Mouse (Mus musculus): ENCODE data around the gene Cd300lb.
"Not testable (repeated sequence)": the region's sequence is repeated elsewhere in the genome, so short reads cannot be mapped to it uniquely, and the experiment has no call there.

Cd300lb gene

GRCm38 (mm10) chr11:114934144-114934543 lies at the start of gene Cd300lb:
Gene Cd300lb, minus strand, starts transcription at chr11:114934386.
- in situ Hi-C loops (cut with MboI, MseI) = no loop called here

- in situ Hi-C loops (cut with MboI, MseI) = no loop called here
Measured at GRCm38 (mm10) chr11:114981866-114982265, 47.7 kb upstream of the Cd300lb start.

- in situ Hi-C loops (cut with MboI, MseI) = no loop called here
Measured at GRCm38 (mm10) chr11:114972726-114973125, 38.5 kb upstream of the Cd300lb start.

GRCm38 (mm10) chr11:114968752-114969207 lies 34.6 kb upstream of the Cd300lb start, which contains the start of gene Cd300c:
Gene Cd300c, minus strand, starts transcription at chr11:114969157.
- in situ Hi-C loops (cut with MboI, MseI) = no loop called here

- in situ Hi-C loops (cut with MboI, MseI) = no loop called here
Measured at GRCm38 (mm10) chr11:114965182-114965828, 31.1 kb upstream of the Cd300lb start.

- in situ Hi-C loops (cut with MboI, MseI) = no loop called here
Measured at GRCm38 (mm10) chr11:114960369-114960768, 26.2 kb upstream of the Cd300lb start.

- in situ Hi-C loops (cut with MboI, MseI) = no loop called here
Measured at GRCm38 (mm10) chr11:114933591-114933990, 595 bp downstream of the Cd300lb start.

- in situ Hi-C loops (cut with MboI, MseI) = no loop called here
Measured at GRCm38 (mm10) chr11:114931041-114931440, 3.1 kb downstream of the Cd300lb start.

- in situ Hi-C loops (cut with MboI, MseI) = no loop called here
Measured at GRCm38 (mm10) chr11:114929581-114929980, 4.6 kb downstream of the Cd300lb start.

GRCm38 (mm10) chr11:114923961-114924360 lies 10.2 kb downstream of the Cd300lb start:
- in situ Hi-C loops (cut with MboI, MseI) = no loop called here

GRCm38 (mm10) chr11:114922439-114922838 lies 11.7 kb downstream of the Cd300lb start:
- in situ Hi-C loops (cut with MboI, MseI) = no loop called here

- in situ Hi-C loops (cut with MboI, MseI) = no loop called here
Measured at GRCm38 (mm10) chr11:114917120-114917519, 17.1 kb downstream of the Cd300lb start.

GRCm38 (mm10) chr11:114914978-114915377 lies 19.2 kb downstream of the Cd300lb start:
- in situ Hi-C loops (cut with MboI, MseI) = loop anchor here (5.0 kb wide), 1 partner anchor 103 kb away; no protein-coding TSS in a partner anchor

- in situ Hi-C loops (cut with MboI, MseI) = loop anchor here (5.0 kb wide), 1 partner anchor 101 kb away; no protein-coding TSS in a partner anchor
Measured at GRCm38 (mm10) chr11:114912847-114913246, 21.3 kb downstream of the Cd300lb start.

- in situ Hi-C loops (cut with MboI, MseI) = not testable (repeated sequence)
Measured at GRCm38 (mm10) chr11:114909538-114909937, 24.6 kb downstream of the Cd300lb start.

GRCm38 (mm10) chr11:114908086-114908485 lies 26.1 kb downstream of the Cd300lb start:
- in situ Hi-C loops (cut with MboI, MseI) = no loop called here

GRCm38 (mm10) chr11:114907567-114907966 lies 26.6 kb downstream of the Cd300lb start:
- in situ Hi-C loops (cut with MboI, MseI) = no loop called here

- in situ Hi-C loops (cut with MboI, MseI) = no loop called here
Measured at GRCm38 (mm10) chr11:114903224-114903623, 31.0 kb downstream of the Cd300lb start.

GRCm38 (mm10) chr11:114898026-114898425 lies 36.2 kb downstream of the Cd300lb start:
- in situ Hi-C loops (cut with MboI, MseI) = no loop called here

GRCm38 (mm10) chr11:114896085-114896484 lies 38.1 kb downstream of the Cd300lb start:
- in situ Hi-C loops (cut with MboI, MseI) = no loop called here

GRCm38 (mm10) chr11:114890542-114890941 lies 43.6 kb downstream of the Cd300lb start:
- in situ Hi-C loops (cut with MboI, MseI) = no loop called here

GRCm38 (mm10) chr11:114889991-114890518 lies 44.1 kb downstream of the Cd300lb start, which contains the start of gene Cd300a:
Gene Cd300a, plus strand, starts transcription at chr11:114890041.
- in situ Hi-C loops (cut with MboI, MseI) = no loop called here
